Mouse (Mus musculus): ENCODE measurements around the gene Hpn.

Gene Hpn

DNA sequence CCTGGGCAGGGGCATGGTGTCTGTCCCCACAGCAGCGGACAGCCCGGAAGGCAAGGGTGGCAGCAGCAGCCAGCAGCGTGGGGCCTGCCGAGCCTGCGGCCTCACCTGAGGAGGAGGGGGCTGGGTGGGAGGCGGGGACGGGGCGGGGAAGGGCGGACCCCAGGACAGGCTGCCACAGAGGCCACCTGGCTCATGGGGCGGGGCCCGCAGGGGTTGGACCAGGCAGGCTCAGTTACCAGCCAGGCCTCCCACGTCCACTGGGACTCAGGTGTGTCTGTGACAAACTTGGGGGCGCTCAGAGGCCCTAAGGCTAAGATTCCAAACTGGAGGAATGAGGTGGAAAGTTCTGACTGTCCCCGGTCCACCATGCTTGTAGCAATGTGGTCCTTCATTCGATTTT lies at the start of gene Hpn:
TSS of gene Hpn (minus strand) at position 109 of the 400 bp plus-strand sequence.
- no peak for DNase-seq (ENCODE audit: low read depth, low spot score)

DNA sequence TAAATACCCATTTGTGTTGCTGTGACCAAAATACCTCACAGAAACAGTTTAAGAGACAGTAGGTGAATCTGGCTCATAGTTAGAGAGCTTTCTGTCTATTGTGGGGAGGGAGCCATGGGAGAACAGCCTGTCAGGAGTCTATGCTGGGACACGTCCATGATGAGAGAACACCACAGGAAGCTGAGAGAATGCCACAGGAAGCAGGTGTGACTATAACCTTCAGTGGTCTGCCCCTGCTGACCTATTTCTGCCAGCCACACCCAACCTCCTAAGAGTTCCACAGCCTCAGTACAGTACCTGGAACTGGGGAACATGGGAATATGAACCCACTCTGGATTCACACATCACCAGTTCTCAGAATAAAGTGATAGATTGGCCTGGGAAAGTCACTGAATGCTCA lies 49.7 kb upstream of the Hpn start:
- no peak for DNase-seq (ENCODE audit: low read depth, low spot score)

- DNase-seq (ENCODE audit: low read depth, low spot score): no peak
These were observed 48.8 kb upstream of the Hpn start for GRCm38 (mm10) chr7:31163666-31164577.

DNA sequence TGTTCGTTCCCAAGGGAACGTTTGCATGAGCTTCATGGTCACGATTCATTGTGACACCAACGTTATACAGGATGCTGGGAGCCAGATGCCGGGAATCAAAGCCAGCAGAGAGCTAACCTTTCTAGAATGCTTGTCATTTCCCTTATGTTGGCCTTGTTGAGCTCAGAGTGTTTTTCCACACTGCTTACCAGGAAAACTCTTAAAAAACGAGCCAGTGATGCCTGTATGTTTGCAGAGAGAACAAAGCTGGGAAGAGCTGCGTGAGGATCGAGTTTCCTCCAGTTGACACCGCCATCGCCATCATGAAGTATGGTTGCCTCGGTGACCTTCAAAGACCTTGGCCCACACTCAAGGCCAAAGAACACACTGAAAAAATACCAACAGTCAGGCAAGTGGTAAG lies 47.2 kb upstream of the Hpn start:
- no peak for DNase-seq (ENCODE audit: low read depth, low spot score)

GRCm38 (mm10) chr7:31161831-31162230 lies 46.7 kb upstream of the Hpn start:
- DNase-seq (ENCODE audit: low read depth, low spot score): no peak

- no peak for DNase-seq (ENCODE audit: low read depth, low spot score)
These were observed 46.2 kb upstream of the Hpn start for GRCm38 (mm10) chr7:31161246-31161645.

- DNase-seq (ENCODE audit: low read depth, low spot score): no peak
These were observed 45.7 kb upstream of the Hpn start for GRCm38 (mm10) chr7:31160763-31161162.

- peak; percentile 65 for DNase-seq (ENCODE audit: low read depth, low spot score)
These were observed 41.2 kb upstream of the Hpn start for GRCm38 (mm10) chr7:31156034-31156928.

- DNase-seq (ENCODE audit: low read depth, low spot score): no peak
These were observed 40.4 kb upstream of the Hpn start, which contains the start of gene Gramd1a for GRCm38 (mm10) chr7:31155296-31156033. Gramd1a (minus strand) TSS chr7:31155896.

GRCm38 (mm10) chr7:31153536-31154320 lies 38.6 kb upstream of the Hpn start:
- no peak for DNase-seq (ENCODE audit: low read depth, low spot score)

DNA sequence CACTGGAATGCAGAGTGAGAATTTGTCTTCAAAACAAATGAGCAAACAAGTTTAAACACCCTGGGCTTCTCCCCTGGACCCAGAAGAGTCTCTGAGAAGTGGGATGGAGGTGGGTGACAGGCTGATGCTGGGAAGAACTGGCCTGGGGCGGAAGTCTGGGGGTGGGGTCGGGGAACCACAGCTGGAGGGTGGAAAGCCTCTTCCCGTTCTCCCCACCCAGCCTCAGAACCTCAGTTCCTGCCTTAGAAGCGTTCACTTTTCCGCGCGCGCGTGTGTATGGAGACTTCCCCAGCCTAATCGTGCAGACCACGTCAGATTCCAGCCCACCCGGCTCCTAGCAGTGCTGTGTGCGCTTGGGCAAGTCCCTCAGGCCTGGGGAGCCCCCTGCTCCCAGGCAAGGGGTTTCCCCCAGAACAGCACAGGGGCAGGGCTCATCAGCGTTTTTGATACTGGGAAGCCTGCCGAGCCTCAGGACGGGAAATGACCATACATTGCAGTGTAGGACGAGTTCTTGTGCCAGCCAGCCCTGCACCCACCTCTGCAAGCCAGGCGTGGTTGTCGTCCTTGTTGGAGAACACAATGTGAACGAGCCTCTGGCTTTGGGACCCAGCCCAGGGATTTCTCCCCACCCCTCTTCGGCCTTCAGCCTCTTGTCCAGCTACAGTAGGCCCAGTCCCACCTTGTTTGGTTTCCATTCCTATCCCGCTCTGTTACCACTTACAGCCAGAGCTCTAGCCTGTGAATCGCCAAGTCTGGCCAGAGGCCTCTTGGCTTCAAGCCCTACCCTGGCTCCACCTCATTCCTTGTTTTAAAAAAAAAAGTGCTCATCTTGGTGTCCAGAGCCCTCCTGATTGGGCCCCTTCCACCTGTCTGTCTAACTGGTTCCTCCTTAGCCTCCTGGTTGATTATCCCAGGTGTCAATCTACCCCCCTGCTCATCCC lies 36.5 kb upstream of the Hpn start:
- DNase-seq (ENCODE audit: low read depth, low spot score): no peak

DNA sequence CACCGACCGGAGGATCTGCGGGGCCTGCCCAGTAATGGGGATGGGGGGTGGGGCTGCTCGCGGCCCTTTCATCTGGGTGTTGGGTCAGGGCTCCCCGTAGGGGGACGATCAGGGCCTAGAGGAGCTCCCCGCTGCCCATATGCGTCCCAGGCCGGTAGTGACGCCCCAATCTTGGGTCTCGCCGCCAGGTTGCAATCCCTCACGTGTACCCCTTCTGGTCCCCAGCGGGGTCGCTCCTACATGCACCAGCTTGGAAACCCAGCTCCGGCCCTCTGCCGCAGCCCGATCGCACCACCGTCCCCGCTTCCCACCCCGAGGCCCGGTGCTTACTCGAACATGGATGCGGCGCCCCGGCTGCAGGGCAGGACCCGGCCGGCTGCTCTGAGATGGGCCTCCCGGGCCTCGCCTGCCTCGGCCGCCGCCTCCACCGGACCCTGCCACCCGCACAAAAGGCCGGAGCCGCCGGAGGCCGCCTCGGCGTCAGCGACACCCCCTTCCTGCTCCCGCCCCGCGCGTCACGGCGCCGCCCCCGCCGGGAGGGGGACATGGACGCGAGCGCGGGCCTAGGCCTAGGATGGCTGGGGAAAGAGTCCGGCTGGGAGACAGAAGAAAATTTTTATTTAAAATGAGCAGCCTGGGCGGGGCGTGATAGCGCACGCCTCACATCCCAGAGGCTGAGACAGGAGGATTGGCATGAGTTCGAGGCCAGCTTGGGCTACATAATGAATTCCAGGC lies 35.6 kb upstream of the Hpn start:
- DNase-seq (ENCODE audit: low read depth, low spot score): no peak

GRCm38 (mm10) chr7:31149751-31150565 lies 34.9 kb upstream of the Hpn start:
- DNase-seq (ENCODE audit: low read depth, low spot score): no peak

DNA sequence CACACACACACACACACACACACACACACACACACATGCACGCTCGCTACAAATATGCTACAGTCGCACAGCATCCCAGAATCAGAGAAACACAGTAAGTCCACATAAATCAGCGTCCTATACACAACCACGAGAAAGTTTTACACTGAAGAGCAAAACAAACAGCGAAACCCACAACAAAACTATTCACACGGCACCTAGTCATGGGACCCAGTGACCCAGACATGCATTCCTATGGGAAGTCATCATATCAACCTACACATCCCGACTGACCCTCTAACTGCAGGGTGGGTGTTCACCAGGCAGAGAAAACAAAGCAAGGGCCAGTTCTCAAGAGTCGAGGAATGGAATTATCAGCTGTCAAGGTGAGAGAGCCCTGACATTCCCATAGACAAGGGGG lies 34.2 kb upstream of the Hpn start:
- no peak for DNase-seq (ENCODE audit: low read depth, low spot score)

DNA sequence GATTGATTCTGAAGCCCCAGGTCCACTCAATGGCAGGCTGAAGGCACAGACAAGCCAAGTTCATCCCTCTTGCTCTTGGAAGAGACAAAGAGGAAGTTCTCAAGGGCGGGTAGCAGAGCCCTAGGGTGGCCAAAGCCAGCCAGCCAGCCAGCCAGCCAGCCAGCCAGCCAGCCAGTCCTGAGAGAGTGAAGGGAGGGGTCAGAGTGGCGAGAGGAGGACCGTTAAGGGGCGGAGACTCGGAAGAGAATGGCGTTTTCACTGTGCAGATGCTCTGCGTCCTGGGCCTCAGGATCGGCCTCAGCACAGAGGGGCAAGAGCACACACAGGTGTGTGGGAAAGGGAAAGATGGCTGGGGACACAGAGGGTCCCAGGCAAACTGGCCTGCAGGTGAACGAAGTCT lies 33.7 kb upstream of the Hpn start:
- DNase-seq (ENCODE audit: low read depth, low spot score): no peak

GRCm38 (mm10) chr7:31148086-31148485 lies 33.0 kb upstream of the Hpn start:
- DNase-seq (ENCODE audit: low read depth, low spot score): no peak

GRCm38 (mm10) chr7:31145596-31146160 lies 30.6 kb upstream of the Hpn start:
- DNase-seq (ENCODE audit: low read depth, low spot score): no peak

DNA sequence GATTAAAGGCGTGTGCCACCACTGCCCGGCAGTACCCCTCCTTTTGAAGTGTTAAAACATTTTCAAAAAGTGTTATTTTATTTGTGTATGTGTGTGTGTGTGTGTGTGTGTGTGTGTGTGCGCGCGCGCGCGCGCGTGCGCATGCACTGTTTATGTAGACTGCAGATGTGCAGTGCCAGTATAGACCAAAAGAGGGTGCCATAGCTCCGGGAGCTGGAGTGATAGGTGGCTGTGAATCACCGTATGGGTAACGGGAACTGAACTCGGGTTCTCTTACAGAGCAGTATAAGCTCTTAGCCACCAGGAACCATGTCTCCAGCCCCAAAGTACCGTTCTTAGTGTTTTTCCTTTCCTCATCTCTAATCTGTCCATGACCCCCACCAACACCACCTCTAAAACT lies 29.8 kb upstream of the Hpn start:
- no peak for DNase-seq (ENCODE audit: low read depth, low spot score)
